Mouse (Mus musculus): ENCODE data around the gene Cyp8b1.

DNA sequence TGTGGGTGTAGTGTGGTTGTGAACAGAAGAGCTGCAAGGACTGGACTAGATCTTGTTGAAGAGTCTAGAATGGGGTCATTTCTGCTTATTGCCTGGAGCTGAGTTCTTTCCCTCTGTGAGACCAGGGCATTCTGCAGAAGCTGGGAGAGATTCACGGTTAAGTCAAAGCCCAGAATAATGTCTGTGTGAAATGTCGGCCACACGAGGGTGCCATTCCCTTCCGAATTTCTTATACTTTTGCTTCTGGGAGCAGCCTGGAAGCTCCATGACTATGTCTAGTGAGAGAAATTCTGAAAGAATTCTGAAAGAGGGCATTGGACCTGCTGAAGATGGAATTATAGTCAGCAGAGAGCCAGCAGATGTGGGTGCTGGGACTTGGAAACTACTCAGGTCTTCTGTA is 31.7 kb upstream of the Cyp8b1 start:
- TF ChIP-seq POLR2A (IDR thresholded peaks at IDR 0.05; ENCODE audit: borderline replicate concordance, extremely low read depth, insufficient read depth, insufficient read length, poor library complexity, severe bottlenecking): no peak
- peak; percentile 70 for TF ChIP-seq CTCF (IDR thresholded peaks at IDR 0.05; ENCODE audit: borderline replicate concordance, extremely low read depth, insufficient read depth, insufficient read length)

All from brain, embryonic 14.5 days (tissue).